Mouse (Mus musculus) forebrain, postnatal 0 days (tissue): Measurements from ENCODE around the gene Gas6. TPM values are rescaled to one million over a fixed set of nuclear protein-coding genes. Genes with fewer than 3 reads are reported as not detected.

ENCODE experiments used
- ATAC-seq: fragments of 200-750 bp; cut with Nextera tagmentation; 2 replicates; pipeline ENCODE4 v1.8.0; 2017; ENCODE audit warnings: mild to moderate bottlenecking, moderate library complexity
- DNase-seq: peaks from one replicate; pipeline ENCODE4 v3.0.0-alpha.2; 2015
- H3K27ac ChIP-seq: fragments of 300-500 bp; sonication (generic); 2 replicates; pipeline ENCODE4 v1.5.1; 2014; ENCODE audit warnings: low read depth, mild to moderate bottlenecking, antibody characterized with exemption, low read length, moderate library complexity, mixed read lengths
- H3K27me3 ChIP-seq: fragments of 300-500 bp; sonication (generic); 2 replicates; pipeline ENCODE4 v1.6.1; 2014; ENCODE audit warnings: mild to moderate bottlenecking, low read length, mixed read lengths; ENCODE audit not compliant: insufficient read depth
- H3K36me3 ChIP-seq: fragments of 300-500 bp; sonication (generic); 2 replicates; pipeline ENCODE4 v1.6.1; 2014; ENCODE audit warnings: mild to moderate bottlenecking, moderate library complexity; ENCODE audit not compliant: insufficient read depth
- H3K4me1 ChIP-seq: fragments of 300-500 bp; sonication (generic); 2 replicates; pipeline ENCODE4 v1.6.1; 2014; ENCODE audit warnings: antibody characterized with exemption; ENCODE audit not compliant: insufficient read depth
- H3K4me2 ChIP-seq: fragments of 300-500 bp; sonication (generic); 2 replicates; pipeline ENCODE4 v1.6.1; 2014; ENCODE audit warnings: low read depth, mild to moderate bottlenecking, moderate library complexity
- H3K4me3 ChIP-seq: fragments of 300-500 bp; sonication (generic); 2 replicates; pipeline ENCODE4 v1.5.1; 2014; ENCODE audit warnings: low read depth, low read length, mixed read lengths
- H3K9ac ChIP-seq: fragments of 300-500 bp; sonication (generic); 2 replicates; pipeline ENCODE4 v1.6.1; 2014; ENCODE audit warnings: mild to moderate bottlenecking
- H3K9me3 ChIP-seq: fragments of 300-500 bp; sonication (generic); 2 replicates; pipeline ENCODE4 v1.6.1; 2016; ENCODE audit warnings: low read length
- CTCF ChIP-seq: sonication (generic); IDR thresholded peaks from 2 replicates; pipeline ENCODE4 v1.5.1; 2016; ENCODE audit warnings: antibody characterized with exemption, control low read depth, low read depth
- WGBS: fragments of 180-500 bp; shearing (Covaris S2); extraction: QIAGEN DNeasy Blood & Tissue Kit; methylation state at CpG from one replicate; pipeline ENCODE4 v1.1.7; 2014; 5-methylcytosine and 5-hydroxymethylcytosine counted together
- polyA plus RNA-seq: library from polyadenylated mRNA; unstranded; fragments of >200 nt; fragmentation: Nextera tagmentation; extraction: Ambion mirVana; gene quantifications from 2 replicates; pipeline ENCODE4 v1.2.1, GENCODE M21; 2015
- total RNA-seq: library from RNA; depleted of rRNA; stranded (reverse); fragments of >200 nt; gene quantifications from 2 replicates; pipeline ENCODE4 v1.2.3, GENCODE M21; 2014

The Gas6 gene
- total and polyA plus RNA-seq, 2 experiments from 2014 or later = 57.0 to 65.7 TPM

DNA sequence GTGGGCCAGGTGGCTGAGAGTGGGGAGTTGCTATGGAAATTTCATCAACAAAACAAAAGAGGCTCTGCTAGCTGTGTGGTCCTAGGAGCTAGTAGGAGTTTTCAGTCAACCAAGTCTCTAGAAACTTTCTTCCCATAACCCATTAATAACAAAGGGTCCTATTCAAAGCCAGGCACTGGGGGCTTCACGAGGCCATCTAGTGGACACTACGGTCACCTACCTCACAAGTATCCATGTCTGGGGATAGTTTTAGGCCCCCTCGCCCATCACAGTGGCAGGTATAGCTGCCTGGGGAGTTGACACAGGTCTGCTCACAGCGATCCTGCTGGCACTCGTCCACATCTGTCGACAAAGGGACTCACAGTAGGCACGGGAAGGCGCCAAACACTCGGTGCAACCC is 18.4 kb downstream of the Gas6 start:
- 61% methylated on average over 9 of the region's 9 CpGs for WGBS

DNA sequence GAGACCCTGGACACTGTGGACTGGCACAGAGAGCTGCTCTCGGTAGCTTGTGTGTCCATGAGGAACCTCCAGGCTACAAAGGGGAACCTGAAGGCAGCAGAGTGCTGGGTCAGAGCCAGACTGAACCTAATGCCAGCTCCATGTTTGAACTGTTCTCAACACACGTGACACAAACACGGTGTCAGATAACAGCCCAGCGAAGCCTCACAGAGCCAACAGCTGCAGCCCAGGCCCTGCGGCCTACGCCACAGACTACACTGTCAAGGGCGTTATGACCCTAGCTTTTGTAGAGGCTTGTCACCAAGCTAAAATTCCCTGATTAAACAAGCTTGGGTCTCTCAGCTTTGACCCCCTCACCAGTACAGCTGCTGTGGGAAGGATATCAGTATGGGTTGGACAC is 22.0 kb downstream of the Gas6 start:
- H3K36me3 ChIP-seq = peaks cover 14% of the 10 kb centered on the region
- H3K9ac ChIP-seq = no peak overlapping the region
- DNase-seq (no peak), ATAC-seq (no peak)
- H3K27me3 ChIP-seq = no peaks in the 10 kb centered on the region
- TF ChIP-seq CTCF = no peak
- H3K27ac ChIP-seq = no peak overlapping the region
- H3K4me3 ChIP-seq = no peak overlapping the region
- no peaks in the 10 kb centered on the region for H3K4me1 ChIP-seq
- no peaks in the 10 kb centered on the region for H3K9me3 ChIP-seq
- 77% methylated on average over 7 of the region's 7 CpGs for WGBS
- no peak overlapping the region for H3K4me2 ChIP-seq

More for the DNA sequence above, 18.4 kb downstream of the Gas6 start:
- Histone ChIP-seq H3K9ac (no peak overlapping the region), H3K4me3 (no peak overlapping the region), H3K4me2 (no peak overlapping the region), H3K9me3 (no peaks in the 10 kb centered on the region), H3K27ac (no peak overlapping the region), H3K4me1 (no peaks in the 10 kb centered on the region), H3K27me3 (no peaks in the 10 kb centered on the region), H3K36me3 (peaks cover 16% of the 10 kb centered on the region)
- ATAC-seq = no peak
- peak; percentile 39 for TF ChIP-seq CTCF
- DNase-seq = no peak

DNA sequence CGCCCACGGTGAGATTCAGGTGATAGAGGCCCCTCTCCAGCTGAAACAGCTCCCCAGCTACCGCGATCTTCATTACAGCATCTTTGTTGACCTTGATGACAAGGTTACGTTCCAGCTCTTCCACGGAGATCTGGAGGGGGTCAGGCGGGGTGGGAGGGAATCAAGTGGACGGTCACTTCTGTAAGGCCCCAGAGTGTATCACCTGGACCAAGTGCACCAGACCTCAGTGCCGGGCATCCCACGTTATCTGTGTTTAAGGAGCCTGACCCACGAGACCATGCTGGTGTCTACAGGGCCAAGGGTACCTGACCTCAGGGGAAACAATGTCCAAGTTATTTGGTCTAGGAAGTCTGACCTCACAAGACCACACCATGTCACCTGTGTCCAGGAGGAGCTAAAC is 22.8 kb downstream of the Gas6 start:
- Histone ChIP-seq H3K9ac (no peak overlapping the region), H3K27me3 (no peaks in the 10 kb centered on the region), H3K4me3 (no peak overlapping the region), H3K4me2 (no peak overlapping the region), H3K9me3 (no peaks in the 10 kb centered on the region), H3K4me1 (no peaks in the 10 kb centered on the region), H3K27ac (no peak overlapping the region), H3K36me3 (peaks cover 14% of the 10 kb centered on the region)
- no peak for ATAC-seq
- 91% methylated on average over 11 of the region's 11 CpGs for WGBS
- no peak for DNase-seq
- TF ChIP-seq CTCF = no peak

DNA sequence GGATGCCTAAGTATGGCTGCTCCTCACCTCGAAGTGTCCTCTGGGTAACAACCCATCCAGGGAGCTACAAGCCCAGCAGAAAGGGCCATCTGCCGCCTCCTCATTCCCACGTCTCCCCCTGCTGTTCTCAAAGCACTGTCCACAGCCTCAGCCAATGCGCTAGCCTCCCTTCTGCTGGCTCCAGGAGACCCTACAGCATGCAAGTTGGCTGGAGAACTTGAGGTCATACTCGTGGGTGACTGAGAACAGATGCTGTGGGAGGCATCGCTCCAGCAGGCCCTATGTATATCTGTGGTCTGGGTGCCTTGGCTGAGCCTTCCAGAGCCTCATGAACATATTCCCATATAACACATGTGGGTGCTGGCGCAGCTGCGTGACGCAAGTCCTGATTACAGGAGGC is 25.6 kb downstream of the Gas6 start:
- no peak for TF ChIP-seq CTCF
- Histone ChIP-seq H3K9me3 (no peaks in the 10 kb centered on the region), H3K4me3 (no peak overlapping the region), H3K27me3 (no peaks in the 10 kb centered on the region), H3K36me3 (peaks cover 14% of the 10 kb centered on the region), H3K9ac (no peak overlapping the region), H3K4me2 (no peak overlapping the region), H3K4me1 (no peaks in the 10 kb centered on the region), H3K27ac (no peak overlapping the region)
- WGBS = 79% methylated on average over 9 of the region's 9 CpGs
- DNase-seq (no peak), ATAC-seq (no peak)

DNA sequence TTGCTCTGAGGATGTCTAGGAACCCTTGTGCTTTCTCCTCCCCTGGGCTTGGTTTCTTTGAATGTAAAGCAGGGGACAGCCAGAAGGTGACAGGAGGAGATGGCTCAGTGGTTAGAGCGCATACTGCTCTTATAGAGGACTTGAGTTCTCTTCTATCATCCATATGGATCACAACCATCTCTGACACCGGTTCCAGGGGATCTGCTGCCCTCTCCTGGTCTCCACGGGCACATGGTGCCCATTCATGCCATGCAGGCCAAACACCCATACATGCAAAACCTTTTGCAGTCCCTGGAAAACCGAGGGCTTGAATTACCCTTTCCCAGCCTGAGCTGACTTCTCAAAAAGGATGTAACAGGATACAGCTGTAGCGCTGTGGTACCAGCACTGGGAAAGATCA is 27.3 kb downstream of the Gas6 start:
- Histone ChIP-seq H3K27me3 (no peaks in the 10 kb centered on the region), H3K4me3 (no peak overlapping the region), H3K4me2 (no peak overlapping the region), H3K4me1 (no peaks in the 10 kb centered on the region), H3K9me3 (no peaks in the 10 kb centered on the region), H3K36me3 (peaks cover 14% of the 10 kb centered on the region), H3K27ac (no peak overlapping the region), H3K9ac (no peak overlapping the region)
- ATAC-seq (0 out of 2 replicates have a peak, but pooled peaks have one; percentile 32), DNase-seq (peak; percentile 36)
- TF ChIP-seq CTCF = peak; percentile 63
- WGBS = 69% methylated on average over 5 of the region's 5 CpGs

DNA sequence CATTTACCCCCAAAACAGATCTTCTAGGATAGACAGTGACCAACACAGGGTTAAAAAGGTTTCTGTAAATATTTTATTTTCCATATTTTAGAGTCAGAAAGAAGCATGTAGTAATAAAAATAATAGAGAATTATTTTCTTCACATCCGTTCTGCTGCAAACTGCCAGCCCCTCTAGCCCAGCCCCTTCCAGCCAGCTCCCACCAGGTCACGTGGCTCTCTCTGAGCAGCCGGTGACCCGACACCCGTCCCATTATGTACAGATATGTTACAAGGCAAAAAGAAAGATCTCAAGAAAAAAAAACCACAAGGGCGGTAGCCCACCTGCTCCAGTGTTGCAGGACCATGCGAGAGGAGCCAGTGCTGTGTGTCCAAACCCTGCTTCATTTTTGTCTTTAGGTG is 29.0 kb downstream of the Gas6 start:
- peaks cover 12% of the 10 kb centered on the region; the same call in 1 of the 2 replicates for H3K36me3 ChIP-seq
- no peaks in the 10 kb centered on the region for H3K9me3 ChIP-seq
- DNase-seq (no peak), ATAC-seq (no peak)
- no peak overlapping the region for H3K27ac ChIP-seq
- no peaks in the 10 kb centered on the region for H3K4me1 ChIP-seq
- no peak overlapping the region for H3K9ac ChIP-seq
- TF ChIP-seq CTCF = no peak
- H3K4me2 ChIP-seq = no peak overlapping the region
- WGBS = 67% methylated on average over 7 of the region's 7 CpGs
- H3K27me3 ChIP-seq = no peaks in the 10 kb centered on the region
- H3K4me3 ChIP-seq = no peak overlapping the region

DNA sequence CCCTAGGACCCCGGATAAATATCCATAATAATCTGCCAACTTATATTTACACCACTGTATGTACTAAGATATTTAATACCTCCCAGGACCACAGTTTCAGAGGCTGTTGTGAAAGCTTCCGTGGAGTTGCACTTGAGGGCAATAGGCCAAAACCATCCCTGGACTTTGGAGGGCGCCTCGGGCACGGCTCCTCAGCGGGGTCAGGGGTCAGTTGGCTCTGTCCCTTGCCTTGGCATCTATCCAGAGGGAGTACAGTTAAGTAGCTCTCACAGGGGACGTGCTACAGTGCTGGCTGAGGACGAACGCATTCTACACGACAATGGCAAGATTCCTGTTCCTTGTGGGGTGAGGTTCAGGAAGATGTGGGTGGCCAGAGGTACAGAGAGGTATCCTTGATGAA is 31.9 kb downstream of the Gas6 start:
- Histone ChIP-seq H3K9me3 (no peaks in the 10 kb centered on the region), H3K27me3 (no peaks in the 10 kb centered on the region), H3K4me2 (no peak overlapping the region), H3K9ac (no peak overlapping the region), H3K4me1 (no peaks in the 10 kb centered on the region), H3K36me3 (no peaks in the 10 kb centered on the region), H3K4me3 (no peak overlapping the region), H3K27ac (no peak overlapping the region)
- no peak for DNase-seq
- no peak for ATAC-seq
- 67% methylated on average over 10 of the region's 10 CpGs for WGBS
- no peak for TF ChIP-seq CTCF

DNA sequence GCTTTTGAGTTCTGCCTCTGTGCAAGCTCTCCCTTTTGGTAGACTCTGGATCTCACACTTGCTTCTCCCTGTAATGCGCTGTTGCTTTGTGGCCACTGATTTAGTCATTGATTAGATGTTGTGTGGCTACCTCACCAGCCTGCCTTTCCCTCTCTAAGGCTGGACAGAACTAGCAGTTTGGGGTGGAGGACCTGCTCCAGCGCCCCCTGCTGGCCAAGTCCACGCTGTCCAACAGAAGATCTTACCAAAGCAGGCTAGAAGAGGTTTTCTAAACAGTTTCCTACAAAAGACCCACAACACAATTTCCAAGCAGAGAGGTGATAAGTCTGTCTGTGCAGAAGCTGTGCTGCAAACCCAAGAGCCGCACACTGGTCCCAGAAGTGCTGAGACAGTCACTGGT is 32.4 kb downstream of the Gas6 start:
- Histone ChIP-seq H3K4me2 (no peak overlapping the region), H3K9me3 (no peaks in the 10 kb centered on the region), H3K4me3 (no peak overlapping the region), H3K4me1 (no peaks in the 10 kb centered on the region), H3K27me3 (no peaks in the 10 kb centered on the region), H3K9ac (no peak overlapping the region), H3K27ac (no peak overlapping the region), H3K36me3 (no peaks in the 10 kb centered on the region)
- ATAC-seq (peak; percentile 50; the same call in 1 of the 2 replicates), DNase-seq (peak; percentile 66)
- TF ChIP-seq CTCF = peak; percentile 79
- WGBS = 35% methylated on average over 4 of the region's 4 CpGs
